Mouse (Mus musculus): ENCODE data around the gene Nr2c1.

The Nr2c1 gene

GRCm38 (mm10) chr10:94204973-94205372 lies 57.1 kb downstream of the Nr2c1 start:
- DNase-seq (ENCODE audit: low spot score in 2 of 2), result no peak

- peak in 1 of 2 experiments; percentile 47 for DNase-seq (ENCODE audit: low spot score in 2 of 2)
Measured at GRCm38 (mm10) chr10:94210718-94211618, 63.1 kb downstream of the Nr2c1 start.

- no peak for DNase-seq (ENCODE audit: low spot score in 2 of 2)
Measured at GRCm38 (mm10) chr10:94211725-94212124, 63.9 kb downstream of the Nr2c1 start.

- DNase-seq (ENCODE audit: low spot score in 2 of 2), result no peak
Measured at GRCm38 (mm10) chr10:94225026-94225750, 77.4 kb downstream of the Nr2c1 start.

- DNase-seq (ENCODE audit: low spot score in 2 of 2), result peak; percentile 49
Measured at GRCm38 (mm10) chr10:94230172-94230981, 82.6 kb downstream of the Nr2c1 start.

- no peak for DNase-seq (ENCODE audit: low spot score in 2 of 2)
Measured at GRCm38 (mm10) chr10:94231025-94231424, 83.2 kb downstream of the Nr2c1 start.

- no peak for DNase-seq (ENCODE audit: low spot score in 2 of 2)
Measured at GRCm38 (mm10) chr10:94235200-94235599, 87.4 kb downstream of the Nr2c1 start.

- no peak for DNase-seq (ENCODE audit: low spot score in 2 of 2)
Measured at GRCm38 (mm10) chr10:94241346-94241745, 93.5 kb downstream of the Nr2c1 start.
